Mouse (Mus musculus) thymus, postnatal 4 days (tissue): Measurements from ENCODE around the gene Slc2a5.
A peak's percentile ranks its signal among the peaks of the same experiment; 100 is the strongest.

ENCODE experiments used
- DNase-seq: peaks from one replicate; pipeline ENCODE4 v3.0.0; 2021

Slc2a5 gene

DNA sequence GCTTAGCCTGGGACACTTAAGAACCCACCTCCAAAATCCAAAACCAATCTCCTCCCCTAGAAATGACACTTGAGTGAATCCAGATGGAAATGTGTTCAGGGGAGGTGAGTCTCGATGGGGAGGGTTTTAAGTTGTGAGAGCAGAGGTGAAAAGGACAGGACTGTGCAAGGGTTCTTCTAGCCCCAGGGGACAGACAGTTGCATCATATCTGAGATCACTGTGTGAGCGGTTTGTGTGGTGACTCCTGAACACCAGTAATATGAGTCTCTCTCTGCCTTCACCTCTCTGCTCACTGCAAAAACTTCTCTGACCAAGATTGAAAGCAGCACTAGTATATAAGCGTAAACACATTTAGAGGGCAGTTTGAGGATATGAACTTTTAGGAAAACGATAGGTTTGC, 27.2 kb downstream of the Slc2a5 start:
- DNase-seq, result no peak

GRCm38 (mm10) chr4:150151045-150151444, 32.0 kb downstream of the Slc2a5 start:
- peak; percentile 36 for DNase-seq

DNA sequence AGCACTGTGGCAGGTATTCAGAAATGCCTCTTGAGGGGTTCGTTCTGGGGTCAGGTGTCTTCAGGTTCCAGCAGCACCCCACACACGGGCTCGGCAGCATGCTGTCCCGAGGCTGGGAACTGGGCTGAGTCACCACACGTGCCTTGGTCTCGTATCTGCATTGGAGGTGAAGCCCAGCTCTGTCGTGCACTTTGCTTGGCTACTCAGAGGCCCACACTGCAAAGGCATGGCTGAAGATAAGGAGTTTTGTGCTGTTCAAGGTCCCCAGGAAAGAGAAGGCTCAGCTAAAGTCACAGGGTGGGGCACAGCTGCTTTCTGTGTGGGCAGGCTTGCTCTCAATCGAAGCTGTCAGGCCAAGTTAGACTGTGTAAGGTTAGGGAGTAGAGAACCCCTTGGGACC, 33.4 kb downstream of the Slc2a5 start:
- DNase-seq, result no peak

GRCm38 (mm10) chr4:150155301-150155700, 36.2 kb downstream of the Slc2a5 start:
- DNase-seq, result no peak

- no peak for DNase-seq
These were observed 36.6 kb downstream of the Slc2a5 start for GRCm38 (mm10) chr4:150155731-150156130.

DNA sequence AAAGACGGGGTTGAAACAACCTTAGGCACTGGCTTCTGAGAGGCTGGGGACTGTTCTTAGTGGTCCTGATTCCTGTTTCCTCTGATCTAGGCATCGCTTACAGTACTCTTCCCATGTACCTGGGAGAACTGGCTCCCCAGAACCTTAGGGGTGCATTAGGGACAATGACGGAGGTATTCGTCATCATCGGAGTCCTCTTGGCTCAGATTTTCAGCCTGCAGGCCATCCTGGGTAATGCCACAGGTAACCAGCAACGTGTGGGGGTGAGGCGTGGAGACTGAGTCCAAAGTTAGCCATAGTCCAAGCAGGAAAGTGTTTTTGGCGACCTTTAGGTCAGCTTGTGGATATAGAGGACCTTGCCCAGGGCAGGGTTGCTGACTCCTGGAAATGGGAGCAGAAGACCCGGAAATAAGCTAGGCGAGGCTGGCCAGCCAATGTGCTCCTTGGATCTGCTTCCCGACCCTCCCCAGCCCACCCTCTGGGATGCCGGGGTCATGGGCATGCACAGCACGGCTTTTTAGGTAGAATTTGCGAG, 38.3 kb downstream of the Slc2a5 start:
- DNase-seq, result no peak

DNA sequence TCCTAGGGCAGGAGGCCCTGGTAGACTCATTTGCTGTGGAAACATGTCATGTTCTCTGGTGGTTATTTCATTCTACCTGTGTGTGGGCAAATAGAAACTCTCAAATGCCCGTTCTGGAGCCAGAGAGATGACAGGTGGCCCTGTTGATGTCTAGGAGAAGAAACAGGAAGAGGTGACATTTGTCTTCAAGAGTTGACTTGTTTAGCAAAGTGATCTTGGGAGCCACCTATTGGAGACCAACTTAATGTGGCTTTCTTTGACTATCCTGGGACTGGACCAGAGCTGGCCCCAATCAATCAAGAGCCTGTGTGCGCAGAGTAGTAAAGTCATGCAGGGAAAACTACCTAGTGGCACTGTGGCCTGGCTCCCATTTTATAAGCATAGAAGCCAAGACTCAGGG, 40.4 kb downstream of the Slc2a5 start:
- no peak for DNase-seq

- peak; percentile 34 for DNase-seq
These were observed 43.6 kb downstream of the Slc2a5 start for GRCm38 (mm10) chr4:150162561-150163169.

GRCm38 (mm10) chr4:150164875-150165274, 45.8 kb downstream of the Slc2a5 start:
- peak; percentile 39 for DNase-seq

DNA sequence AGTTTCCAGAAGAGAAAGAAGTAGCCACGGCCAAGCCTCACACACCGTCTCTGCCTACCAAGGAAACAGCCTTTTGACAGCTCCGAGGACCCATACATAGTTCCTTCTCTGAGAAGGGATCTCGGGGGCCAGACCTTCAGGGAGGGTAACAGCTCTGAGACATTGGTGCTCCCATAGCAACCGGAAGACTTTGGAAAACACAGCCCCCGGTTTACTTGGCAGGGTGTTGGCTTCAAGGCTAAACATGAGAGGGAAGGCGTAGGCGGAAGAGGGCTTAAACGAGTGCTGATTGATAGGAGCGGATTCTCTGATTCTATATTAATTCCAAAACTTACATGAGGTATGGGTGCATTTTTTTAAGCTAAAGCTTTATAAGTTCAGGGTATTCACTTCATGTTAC, 49.3 kb downstream of the Slc2a5 start:
- DNase-seq, result no peak

GRCm38 (mm10) chr4:150172107-150172506, 53.0 kb downstream of the Slc2a5 start:
- no peak for DNase-seq

DNA sequence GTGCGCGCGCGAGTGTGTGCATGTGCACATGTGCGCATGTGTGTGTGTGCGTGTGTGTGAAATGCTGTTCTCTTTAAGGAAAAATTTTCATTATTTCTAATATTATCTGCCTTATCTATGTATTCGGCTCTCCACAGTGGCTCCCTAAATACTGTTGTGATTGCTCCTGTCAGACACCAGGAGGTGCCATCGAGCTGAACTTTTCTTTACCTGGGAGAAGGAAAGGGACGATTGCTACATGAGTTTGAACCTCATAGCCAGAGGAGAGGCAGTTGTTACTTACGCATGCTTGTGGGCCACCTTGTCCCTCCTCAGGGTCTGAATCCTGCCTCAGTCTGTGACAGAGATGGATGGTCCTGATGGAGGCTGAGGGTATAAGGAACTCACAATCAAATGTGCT, 54.2 kb downstream of the Slc2a5 start:
- DNase-seq, result peak; percentile 63

DNA sequence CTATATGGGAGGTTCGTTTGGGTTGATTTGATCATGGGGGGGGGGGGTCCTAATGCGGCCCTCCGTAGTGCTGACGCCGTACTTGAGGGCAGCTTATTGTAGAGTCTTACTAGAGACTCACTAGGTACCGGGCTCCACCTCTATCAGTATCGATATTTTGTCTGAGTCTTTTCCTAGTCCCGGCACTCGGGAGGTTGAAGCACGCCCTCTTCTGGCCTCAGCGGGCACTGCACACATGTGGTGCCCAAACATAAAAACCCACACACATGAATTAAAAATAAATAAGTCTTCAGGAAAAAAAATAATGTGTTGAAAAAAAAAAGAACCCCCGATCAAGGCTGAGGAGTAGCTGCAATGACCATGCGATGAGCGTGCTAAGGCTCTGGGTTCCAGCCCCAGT, 54.9 kb downstream of the Slc2a5 start:
- DNase-seq, result peak; percentile 19

- peak; percentile 65 for DNase-seq
These were observed 57.5 kb downstream of the Slc2a5 start for GRCm38 (mm10) chr4:150176535-150176934.

DNA sequence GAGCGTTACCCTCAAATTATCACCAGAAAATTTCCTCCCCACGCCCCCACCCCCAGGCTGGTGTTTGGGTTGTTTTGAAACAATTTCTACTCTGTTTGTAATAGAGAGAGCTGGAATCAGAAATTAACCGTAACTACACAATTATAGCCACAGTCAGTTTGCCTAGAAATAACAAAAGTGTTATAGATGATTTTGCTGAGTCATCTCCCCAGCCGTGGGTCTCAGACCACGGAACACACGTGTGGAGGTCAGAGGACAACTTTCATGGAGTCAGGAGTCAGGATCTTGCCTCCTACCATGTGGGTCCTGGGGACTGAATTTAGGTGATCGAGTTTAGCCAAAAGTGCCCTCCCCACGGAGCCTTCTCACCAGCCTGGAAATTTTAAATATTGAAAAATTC, 58.0 kb downstream of the Slc2a5 start:
- DNase-seq, result no peak

DNA sequence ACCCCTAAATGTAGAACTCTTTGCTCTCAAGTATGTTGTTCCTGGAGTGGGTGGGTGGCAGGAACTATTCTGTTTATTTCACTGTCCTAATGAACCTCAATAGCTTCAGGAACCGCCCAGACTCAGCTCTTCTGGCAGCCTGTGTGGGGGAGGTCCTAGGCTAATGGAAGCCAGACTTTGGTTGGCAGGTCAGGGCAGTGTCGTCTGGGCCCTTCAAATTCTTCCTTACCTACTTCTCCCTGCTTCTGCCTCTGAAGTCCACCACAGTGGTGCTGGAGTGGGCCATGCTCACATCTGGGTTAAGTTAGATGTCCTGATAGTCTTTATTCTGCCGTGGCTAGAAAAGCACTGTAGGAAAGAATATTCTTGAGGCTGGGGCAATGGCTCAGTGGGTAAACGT, 59.0 kb downstream of the Slc2a5 start:
- no peak for DNase-seq

GRCm38 (mm10) chr4:150181304-150181703, 62.2 kb downstream of the Slc2a5 start:
- peak; percentile 44 for DNase-seq

GRCm38 (mm10) chr4:150188236-150188635, 69.2 kb downstream of the Slc2a5 start:
- no peak for DNase-seq

DNA sequence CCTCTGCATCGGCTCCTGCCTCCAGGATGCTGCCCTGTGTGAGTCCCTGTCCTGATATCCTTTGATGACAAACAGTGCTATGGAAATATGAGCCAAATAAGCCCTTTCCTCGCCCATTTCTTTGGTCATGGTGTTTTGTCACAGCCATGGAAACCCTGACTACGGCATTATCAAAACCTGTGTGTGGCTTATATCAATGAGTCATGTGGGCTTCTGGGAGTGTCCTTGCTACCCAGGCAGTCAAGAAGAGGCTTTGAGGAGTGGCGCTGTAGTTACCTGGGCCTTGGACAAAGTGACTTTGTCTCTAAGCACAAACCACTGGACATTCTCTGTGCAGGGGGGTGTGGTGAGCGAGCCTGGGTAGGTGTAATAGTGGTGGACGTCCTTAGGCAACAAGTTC, 73.1 kb downstream of the Slc2a5 start:
- DNase-seq, result no peak
